Comparison of ENCODE assay signal across 38 mouse cellular contexts in the genomic region with DNA sequence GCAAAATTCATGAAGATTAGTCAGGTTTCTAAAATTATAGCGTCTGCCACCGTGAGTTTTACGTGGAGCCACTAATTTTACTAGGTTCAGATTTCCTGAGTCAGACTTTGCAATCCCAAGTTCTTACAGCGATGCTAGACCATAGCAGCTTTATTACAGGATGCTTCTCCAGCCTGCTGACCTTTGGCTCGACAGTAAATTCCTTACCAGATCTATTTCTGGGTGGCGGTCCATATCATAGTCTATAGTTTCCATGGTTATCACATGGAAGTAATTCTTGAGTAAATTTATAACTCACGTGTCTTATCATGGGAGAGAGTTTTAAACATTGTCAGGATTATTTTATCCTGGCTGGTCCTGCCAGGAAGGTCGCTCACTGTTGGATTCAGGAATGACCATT. TPM values are rescaled to one million over a fixed set of nuclear protein-coding genes. Genes with fewer than 3 reads are reported as not detected.
"Had no signal": no experiment of that assay in that cellular context is flagged by ENCODE, and none has a peak within 500 bp of the region (broad histone marks: within the 10 kb centered on the region; RNA-seq: fewer than 3 reads in every experiment).

No protein-coding gene starts in this region.

- H3K9ac ChIP-seq: limb, embryonic 12.5 days; limb, embryonic 13.5 days; limb, embryonic 15.5 days; liver, embryonic 12.5 days; liver, embryonic 13.5 days; liver, embryonic 14.5 days; liver, embryonic 15.5 days; liver, postnatal 0 days; lung, embryonic 14.5 days; lung, embryonic 15.5 days; midbrain, embryonic 12.5 days; midbrain, embryonic 13.5 days; neural tube, embryonic 12.5 days had no signal

- H3K36me3 ChIP-seq: limb, embryonic 10.5 days; limb, embryonic 12.5 days; limb, embryonic 13.5 days; limb, embryonic 15.5 days; liver, embryonic 12.5 days; liver, embryonic 13.5 days; liver, embryonic 15.5 days; lung, embryonic 15.5 days; midbrain, embryonic 10.5 days; midbrain, embryonic 12.5 days; midbrain, embryonic 13.5 days; neural tube, embryonic 12.5 days had no signal

- H3K27me3 ChIP-seq: limb, embryonic 12.5 days; limb, embryonic 15.5 days; liver, embryonic 12.5 days; liver, embryonic 13.5 days; liver, embryonic 15.5 days; lung, embryonic 15.5 days; midbrain, embryonic 12.5 days; midbrain, embryonic 13.5 days; neural tube, embryonic 12.5 days had no signal

- ATAC-seq: liver, embryonic 12.5 days; liver, postnatal 0 days; lung, postnatal 0 days; midbrain, embryonic 13.5 days; midbrain, embryonic 16.5 days had no signal

- H3K27ac ChIP-seq: limb, embryonic 10.5 days; limb, embryonic 12.5 days; limb, embryonic 13.5 days; limb, embryonic 15.5 days; liver, embryonic 12.5 days; liver, embryonic 13.5 days; liver, embryonic 14.5 days; liver, embryonic 15.5 days; lung, embryonic 15.5 days; macrophage; midbrain, embryonic 10.5 days; midbrain, embryonic 12.5 days; midbrain, embryonic 13.5 days; neural tube, embryonic 12.5 days had no signal

- H3K4me1 ChIP-seq: midbrain, embryonic 12.5 days; midbrain, embryonic 13.5 days; neural tube, embryonic 12.5 days had no signal

- DNase-seq: left cerebral cortex, postnatal 4 days; liver; liver, embryonic 13.5 days; liver, postnatal 0 days; lung, adult 18-20 months; lung, adult 2 months; lung, embryonic 14.5 days; lung, postnatal 10 days; lung, postnatal 14 days; lung, postnatal 36 days; lung, postnatal 4 days; midbrain, embryonic 14.5 days had no signal

- H3K4me2 ChIP-seq: limb, embryonic 12.5 days; limb, embryonic 13.5 days; limb, embryonic 15.5 days; liver, embryonic 11.5 days; liver, embryonic 12.5 days; liver, embryonic 13.5 days; liver, embryonic 15.5 days; lung, embryonic 14.5 days; lung, embryonic 15.5 days; midbrain, embryonic 11.5 days; midbrain, embryonic 12.5 days; midbrain, embryonic 13.5 days; neural tube, embryonic 12.5 days had no signal

- H3K4me3 ChIP-seq: limb, embryonic 10.5 days; limb, embryonic 12.5 days; limb, embryonic 13.5 days; limb, embryonic 15.5 days; liver, embryonic 12.5 days; liver, embryonic 13.5 days; liver, embryonic 15.5 days; lung, embryonic 15.5 days; megakaryocyte, embryonic 14.5 days; midbrain, embryonic 10.5 days; midbrain, embryonic 12.5 days; midbrain, embryonic 13.5 days; myocyte; neural tube, embryonic 12.5 days had no signal

- H3K9me3 ChIP-seq: limb, embryonic 10.5 days; liver, embryonic 12.5 days; liver, embryonic 13.5 days; liver, embryonic 15.5 days; lung, embryonic 15.5 days had no signal

RNA-seq across cellular contexts. Expression of a gene that starts 41.8 kb away (rescaled TPM):
- total RNA-seq: liver, adult 2 months; megakaryocyte progenitor cell, adult 5-6 weeks; megakaryocyte, adult 5-6 weeks; megakaryocyte-erythroid progenitor cell, adult 5-6 weeks; monocyte, adult 5-6 weeks had no signal
- polyA plus RNA-seq: limb, embryonic 10.5 days; limb, embryonic 12.5 days; liver, adult 2 months; liver, embryonic 11.5 days; liver, embryonic 12.5 days; liver, embryonic 13.5 days; liver, embryonic 14.5 days; liver, embryonic 15.5 days; liver, embryonic 16.5 days; liver, postnatal 0 days; macrophage; midbrain, embryonic 11.5 days; midbrain, embryonic 13.5 days; myocyte; neural tube, embryonic 11.5 days; neural tube, embryonic 12.5 days had no signal
